Mouse (Mus musculus) gastrocnemius, postnatal 14 days (tissue): Measurements from ENCODE around the gene Bank1. TPM values are rescaled to one million over a fixed set of nuclear protein-coding genes. Genes with fewer than 3 reads are reported as not detected.
A peak's percentile ranks its signal among the peaks of the same experiment; 100 is the strongest.

Source experiments
- DNase-seq: peaks from one replicate; pipeline ENCODE4 v3.0.0; 2021; ENCODE audit warnings: mixed read lengths
- intact Hi-C: fragments of 180-260 bp; cut with DNase I; formaldehyde crosslinking; loops from one replicate; pipeline ENCODE4 v1.15.1; 2025; ENCODE audit warnings: low total_unique reads
- total RNA-seq, 2 experiments: library from RNA; stranded (reverse); gene quantifications; 2 replicates each; pipeline ENCODE4 v1.2.3; 2021

The Bank1 gene
- total RNA-seq, 2 experiments from 2014 or later, result 0.16 to 0.31 TPM

DNA sequence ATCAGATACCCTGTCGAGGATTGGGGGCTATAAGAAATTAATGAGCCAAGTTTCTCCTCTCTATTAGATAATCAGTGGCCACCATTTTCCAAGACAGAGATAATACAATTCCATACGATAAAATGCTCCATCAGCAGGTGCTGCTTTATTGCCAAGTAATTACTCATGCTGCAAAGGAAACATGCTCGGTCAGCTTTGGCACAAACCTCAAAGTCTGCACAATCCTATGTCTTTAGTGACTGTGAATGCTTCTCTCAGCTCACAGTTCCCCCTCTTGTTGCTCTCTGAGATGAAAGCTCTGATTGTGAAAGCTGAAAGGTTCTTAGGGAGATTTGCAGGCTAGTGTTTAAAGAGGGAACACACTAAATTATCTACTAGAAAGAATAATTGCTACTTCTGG lies 193.9 kb downstream of the Bank1 start:
- intact Hi-C loops, result no loop called here
- DNase-seq, result no peak

DNA sequence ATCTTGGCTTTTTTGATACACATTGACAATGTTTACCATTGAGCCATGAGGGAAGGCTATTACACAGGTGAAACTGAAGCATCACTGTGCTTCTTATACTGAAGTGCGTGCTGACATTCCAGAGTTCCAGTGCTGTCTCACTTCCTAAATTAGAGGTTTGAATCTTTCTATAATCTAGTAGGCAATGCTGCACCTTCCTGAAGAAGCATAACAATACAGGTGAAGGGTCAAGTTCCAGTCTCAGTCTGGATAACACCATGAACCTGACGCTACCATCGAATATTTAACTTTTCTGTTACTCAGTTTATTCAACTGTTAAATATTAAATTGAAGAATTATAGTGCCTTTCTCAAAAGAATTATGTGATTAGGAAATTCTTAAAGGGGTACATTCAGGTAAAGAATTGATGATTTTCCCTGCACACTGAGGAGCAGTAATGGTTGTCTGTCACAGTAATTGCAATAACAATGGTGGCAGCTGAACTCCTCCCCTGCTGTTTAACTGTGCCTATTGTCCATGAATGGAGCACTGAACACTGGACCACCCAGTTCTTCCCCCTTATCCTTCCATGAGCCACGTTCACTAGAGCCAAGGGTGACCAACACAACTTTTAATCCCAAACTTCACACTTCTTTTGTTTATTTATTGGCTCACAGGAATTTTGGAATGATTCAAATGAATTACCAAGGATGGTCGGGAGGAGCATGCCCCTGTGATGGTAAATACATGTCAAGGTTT lies 210.2 kb downstream of the Bank1 start:
- intact Hi-C loops, result no loop called here
- no peak for DNase-seq

DNA sequence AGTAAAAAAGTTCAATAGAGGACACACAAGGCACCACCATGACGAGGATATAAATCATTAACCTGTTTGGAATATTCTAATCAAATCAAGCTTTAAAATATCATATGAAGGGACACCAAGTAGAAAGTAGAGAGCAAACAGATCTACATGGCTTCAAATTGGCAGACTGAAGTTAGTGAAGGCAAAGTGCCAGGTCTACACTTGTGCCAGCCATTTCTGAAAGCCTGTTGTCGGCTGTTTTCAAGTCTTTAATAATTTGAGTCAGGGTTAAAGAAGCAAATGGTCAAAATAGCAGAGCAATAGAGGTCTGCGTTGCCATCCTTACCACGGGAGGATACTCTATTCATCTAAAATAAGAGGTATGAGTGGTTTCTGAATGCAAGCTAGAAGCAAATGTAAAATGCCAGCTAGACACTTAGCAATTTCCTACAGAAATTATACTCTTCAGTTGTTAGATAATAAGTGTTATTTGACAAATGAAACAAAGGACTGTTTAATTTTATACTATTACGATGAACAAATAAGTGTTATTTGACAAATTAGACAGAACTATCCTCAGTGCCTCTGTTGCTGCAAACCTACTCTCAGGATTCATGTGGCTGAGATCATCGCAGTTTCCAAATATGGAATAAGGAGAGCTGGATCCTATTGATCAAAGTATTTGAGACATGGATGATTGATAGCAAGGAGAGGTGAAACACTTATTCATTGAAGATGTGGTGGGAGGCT lies 216.3 kb downstream of the Bank1 start:
- no peak for DNase-seq
- intact Hi-C loops, result no loop called here

DNA sequence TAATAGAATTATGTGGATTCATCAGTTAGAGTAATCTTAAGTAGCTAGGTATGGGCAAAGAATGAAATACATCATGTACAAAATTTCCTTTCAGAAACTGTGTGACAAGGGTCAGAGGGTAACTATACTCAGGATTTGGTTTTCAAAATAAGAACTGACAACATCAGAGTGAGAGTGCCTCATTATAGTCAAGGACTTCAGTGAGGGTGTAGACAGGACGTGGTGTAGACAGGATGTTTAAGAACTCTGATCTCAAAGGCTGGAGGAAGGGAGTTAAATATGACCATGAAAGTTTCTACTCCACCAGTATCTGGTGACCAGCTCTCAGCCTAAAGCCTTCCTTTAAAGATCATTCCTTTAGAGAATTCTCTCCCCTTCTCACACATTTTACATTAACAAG lies 219.4 kb downstream of the Bank1 start:
- DNase-seq, result no peak
- intact Hi-C loops, result no loop called here

DNA sequence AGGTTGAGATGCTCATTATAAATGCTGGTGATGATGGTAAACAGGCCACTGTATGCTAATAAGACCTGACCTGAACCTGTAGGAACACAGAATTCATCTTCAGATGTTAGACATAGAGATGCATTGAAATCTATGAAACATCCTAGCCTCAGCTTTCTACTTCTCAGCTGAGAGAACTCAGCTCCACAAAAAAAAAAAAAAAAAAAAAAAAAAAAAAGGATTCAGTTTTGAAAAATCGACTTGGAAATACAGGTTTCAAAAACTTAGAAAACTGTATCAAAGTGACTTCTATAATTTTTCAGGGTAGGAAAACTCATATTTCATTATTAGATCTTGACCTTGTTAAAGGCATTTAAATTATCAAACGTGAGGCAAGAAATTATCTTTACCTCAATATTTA lies 222.5 kb downstream of the Bank1 start:
- intact Hi-C loops, result no loop called here
- no peak for DNase-seq

DNA sequence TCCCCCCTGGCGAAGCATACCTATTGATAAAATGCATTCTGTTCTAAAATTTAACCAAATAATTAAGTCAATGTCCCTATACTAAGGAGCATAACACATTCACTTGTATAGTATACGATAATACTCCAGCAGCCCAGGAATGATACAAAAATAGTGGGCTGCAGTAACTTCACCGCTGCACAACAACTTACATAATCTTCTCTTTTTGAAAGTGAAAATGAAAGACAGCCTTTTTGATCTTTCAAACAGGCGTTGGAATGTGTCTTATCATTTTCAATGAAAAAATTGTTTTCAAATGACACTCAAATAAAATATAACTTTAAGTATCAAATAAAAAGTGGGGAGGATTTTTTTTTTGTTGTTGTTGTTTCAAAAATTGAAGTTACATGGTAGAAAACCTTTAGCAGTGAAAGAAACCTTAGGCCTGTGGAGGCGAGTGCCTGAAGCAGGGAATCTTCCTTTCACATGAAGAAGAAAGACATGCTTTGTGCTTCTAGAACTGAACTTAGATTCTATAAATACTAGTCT lies 224.8 kb downstream of the Bank1 start:
- no peak for DNase-seq
- intact Hi-C loops, result no loop called here

DNA sequence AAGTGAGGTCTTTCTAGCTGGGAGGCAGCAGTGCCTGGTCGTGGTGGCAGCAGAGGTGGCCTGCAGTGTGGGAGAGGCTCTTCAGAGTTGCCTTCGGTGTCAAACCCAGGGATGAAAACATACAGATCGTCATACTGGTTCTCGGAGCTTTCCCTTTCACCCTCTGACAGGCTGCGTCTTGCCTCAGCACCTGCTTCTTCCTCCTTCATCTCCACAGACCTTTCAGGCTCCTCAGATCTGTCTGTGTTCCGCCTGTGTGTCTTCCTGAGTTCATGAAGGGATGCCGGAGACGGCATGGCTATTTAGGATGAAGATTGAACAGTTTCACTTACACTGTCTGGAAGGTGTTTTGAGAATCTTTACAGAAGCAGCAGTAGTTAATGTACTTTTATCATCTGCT lies 225.6 kb downstream of the Bank1 start:
- DNase-seq, result no peak
- intact Hi-C loops, result no loop called here

DNA sequence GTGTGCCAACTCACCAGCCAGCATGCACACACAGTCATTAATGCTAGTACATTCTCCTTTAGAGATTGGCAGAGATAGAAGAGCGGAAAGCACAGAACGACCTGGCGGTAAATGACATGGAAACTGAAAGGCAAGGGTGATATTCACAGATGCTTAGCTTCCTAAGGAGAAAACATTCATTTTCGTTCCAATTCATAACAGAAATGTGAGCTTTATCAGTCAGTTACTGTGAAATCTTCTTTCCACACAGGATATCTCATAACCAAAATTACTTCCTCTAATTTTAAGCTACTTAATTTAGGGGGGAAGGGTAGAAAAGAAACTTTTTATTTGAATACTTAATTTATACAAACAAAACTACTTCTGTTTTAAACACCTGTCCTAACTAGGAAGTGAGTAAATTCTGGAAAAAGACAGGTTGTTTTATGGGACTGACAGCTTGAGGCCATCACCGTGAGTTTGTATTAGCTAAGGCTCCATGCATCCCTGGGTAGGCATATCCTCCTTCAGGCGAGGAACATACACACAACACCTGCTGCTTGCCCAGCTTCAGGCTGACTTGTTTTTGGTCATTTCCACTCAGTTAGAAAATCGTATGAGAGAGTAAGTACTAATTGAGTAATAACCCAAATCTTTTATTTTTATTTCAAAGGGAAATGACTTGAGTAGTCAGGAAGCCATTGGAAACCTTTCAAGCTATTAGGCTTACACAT lies 238.8 kb downstream of the Bank1 start:
- intact Hi-C loops, result no loop called here
- DNase-seq, result no peak

DNA sequence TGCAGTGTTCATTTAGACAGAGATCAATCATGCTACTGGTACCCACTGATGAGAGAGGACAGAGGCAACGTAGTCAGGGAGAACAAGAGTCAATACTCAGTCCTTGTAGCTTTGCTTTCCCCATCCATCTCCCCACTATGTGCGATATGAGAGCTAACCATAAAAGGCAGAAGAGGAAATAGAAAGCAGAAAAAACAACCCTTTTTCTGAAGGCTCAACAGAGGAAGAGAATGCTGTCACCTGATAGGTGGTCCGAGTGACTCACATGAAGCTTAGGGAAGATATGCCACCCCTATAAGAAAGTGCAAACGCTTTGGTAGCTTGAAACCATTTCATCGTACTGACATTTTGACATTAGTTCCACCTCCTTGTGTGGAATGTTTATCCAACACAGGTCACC lies 239.4 kb downstream of the Bank1 start:
- no peak for DNase-seq
- intact Hi-C loops, result no loop called here

DNA sequence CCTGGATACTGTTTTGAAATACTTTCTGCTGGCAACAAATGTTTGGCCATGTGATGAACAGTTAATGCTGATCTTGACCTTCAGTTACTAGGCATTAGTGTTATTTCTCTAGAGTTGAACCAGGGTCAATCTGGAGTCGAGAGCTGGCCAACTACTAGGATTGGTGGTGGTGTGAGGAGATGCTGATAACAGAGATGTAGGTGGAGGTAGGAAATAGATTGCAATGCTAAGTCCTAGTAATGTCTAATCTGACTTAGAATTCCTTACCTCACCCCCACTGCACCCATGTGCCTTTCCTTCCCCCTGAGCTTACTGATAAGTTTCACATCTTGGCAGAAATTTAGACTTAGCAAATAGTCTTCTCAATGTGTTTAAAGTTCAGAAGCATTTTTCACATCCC lies 240.8 kb downstream of the Bank1 start:
- no peak for DNase-seq
- intact Hi-C loops, result no loop called here

DNA sequence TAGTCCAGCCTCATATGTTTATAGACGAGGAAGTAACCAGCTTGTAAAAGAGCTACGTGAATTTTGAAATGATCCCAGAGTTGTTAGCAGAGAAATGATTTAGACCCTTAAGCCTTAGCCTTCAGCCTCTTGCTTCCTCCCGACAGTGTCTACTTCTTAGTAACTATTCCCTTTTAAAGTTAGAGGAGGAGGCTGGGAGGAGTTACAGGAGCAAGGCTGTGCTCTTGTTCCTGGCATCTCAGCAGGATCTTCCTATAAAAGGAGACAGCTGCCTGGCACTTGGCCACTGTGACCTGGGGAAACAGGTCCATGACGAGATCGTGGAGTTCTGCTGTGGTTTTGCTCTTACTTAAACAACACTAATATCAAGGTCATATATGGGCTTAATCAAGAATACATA lies 241.8 kb downstream of the Bank1 start:
- intact Hi-C loops, result no loop called here
- peak; percentile 42 for DNase-seq

DNA sequence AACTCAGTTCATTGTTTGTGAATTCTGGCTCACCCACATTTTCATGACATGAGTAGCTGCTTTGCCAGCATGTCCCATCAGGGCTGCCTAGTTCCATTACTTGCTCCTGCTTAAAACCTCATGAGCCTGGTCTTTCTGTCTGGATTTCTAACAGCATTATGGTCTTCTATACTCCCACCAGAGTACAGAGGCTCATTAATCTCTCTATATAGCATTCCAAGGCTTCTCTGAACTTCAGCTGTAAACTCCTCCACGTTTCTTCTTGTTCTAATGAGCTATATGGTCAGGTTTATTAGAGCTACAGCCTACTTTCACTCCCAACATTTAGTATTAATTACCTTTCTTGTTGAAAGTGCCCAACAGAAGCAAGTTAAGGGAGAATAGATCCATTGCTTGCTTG lies 244.6 kb downstream of the Bank1 start:
- intact Hi-C loops, result no loop called here
- DNase-seq, result no peak

DNA sequence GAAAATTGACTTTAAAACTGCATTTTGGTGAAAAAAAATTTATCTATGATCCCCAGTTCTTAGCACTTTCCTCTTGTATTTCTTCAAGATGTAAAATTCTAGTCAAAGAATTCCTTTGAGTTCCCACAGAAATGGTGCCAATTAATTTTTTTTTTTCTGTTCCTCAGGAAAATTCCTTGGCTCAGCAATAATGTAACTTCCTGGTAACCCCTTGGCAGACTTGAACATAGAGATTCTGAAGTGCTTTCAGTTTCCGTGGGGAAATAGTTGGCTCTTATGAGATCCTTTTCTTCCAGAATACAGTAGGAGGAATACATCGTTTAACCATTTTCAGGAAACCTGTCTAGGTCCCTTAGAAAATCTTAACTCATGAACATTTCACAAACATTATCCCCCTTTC lies 247.3 kb downstream of the Bank1 start:
- intact Hi-C loops, result no loop called here
- no peak for DNase-seq

DNA sequence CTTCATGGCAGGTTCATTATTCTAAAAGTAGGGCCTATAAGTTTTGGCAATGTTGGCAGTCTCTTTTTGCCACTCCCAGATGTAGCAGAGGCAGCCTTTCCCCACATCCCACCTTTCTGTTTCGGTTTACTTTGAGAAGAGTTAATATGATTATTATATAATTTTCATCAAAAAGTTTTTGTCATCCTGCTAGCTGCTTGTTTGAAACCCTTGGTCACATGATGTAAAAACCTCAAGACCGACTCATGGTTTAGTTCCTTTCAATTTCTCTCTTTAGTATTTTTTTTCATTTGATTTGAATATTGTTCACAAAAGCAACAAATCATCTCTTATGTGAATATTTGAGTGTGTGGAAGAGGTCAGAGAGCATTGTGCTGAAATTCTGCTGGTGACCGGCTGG lies 255.5 kb downstream of the Bank1 start:
- DNase-seq, result no peak
- intact Hi-C loops, result no loop called here

DNA sequence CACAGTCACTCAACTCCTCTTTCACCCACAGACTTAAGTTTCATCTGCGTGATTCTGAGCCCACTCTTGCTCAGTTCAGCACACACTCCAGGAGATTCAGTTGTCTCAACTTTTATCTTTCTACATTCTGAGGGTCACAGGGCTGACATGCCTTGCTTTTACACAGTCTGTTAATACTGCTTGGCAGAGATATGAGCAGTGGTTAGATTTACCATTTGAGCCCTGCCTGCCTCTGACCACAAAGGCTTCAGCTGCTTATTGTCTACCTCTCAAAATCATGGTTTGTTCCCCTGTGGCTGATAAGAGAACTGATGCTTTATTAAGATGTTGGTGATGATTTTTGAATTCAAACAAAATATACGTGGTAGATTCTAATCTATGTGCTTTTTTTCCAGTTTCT lies 264.0 kb downstream of the Bank1 start:
- intact Hi-C loops, result no loop called here
- DNase-seq, result no peak

DNA sequence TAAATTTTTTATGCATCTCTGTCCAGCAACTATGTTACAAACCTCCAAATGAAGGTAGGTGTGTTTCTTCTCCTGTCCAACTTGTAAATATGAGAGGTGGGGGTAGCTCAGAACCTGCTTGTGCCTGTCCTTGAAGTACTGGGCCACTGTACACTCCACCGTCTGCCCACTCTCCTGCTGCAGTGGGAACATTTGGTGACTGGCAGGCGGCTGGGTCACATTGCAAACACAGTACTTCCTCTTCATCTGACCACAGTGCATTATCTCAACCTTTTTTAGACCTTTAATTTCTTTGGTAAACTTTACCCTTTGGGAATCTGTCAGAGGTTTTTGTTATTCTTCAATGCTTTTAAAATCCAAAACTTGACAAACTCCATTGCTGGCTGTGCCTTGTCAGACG lies 275.2 kb downstream of the Bank1 start:
- DNase-seq, result no peak
- intact Hi-C loops, result no loop called here

DNA sequence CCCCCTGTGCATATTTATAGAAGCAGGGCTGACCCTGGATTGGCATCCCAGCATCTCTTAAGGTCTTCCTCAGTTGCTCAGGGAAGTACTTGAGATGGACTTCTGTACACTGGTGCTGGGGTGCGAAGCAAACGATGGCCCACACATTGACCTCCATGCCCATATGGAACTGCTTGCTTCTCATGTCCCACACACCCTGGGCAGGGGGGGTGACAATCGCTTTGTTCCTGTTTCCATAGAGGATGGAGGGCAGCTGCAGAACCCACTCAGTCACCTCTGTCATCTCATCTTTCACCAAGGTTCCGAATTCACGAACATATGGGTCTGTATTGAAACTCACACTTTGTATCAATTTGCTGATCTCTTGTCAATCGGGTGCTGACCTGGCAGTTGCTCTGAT lies 275.7 kb downstream of the Bank1 start:
- intact Hi-C loops, result no loop called here
- DNase-seq, result no peak

DNA sequence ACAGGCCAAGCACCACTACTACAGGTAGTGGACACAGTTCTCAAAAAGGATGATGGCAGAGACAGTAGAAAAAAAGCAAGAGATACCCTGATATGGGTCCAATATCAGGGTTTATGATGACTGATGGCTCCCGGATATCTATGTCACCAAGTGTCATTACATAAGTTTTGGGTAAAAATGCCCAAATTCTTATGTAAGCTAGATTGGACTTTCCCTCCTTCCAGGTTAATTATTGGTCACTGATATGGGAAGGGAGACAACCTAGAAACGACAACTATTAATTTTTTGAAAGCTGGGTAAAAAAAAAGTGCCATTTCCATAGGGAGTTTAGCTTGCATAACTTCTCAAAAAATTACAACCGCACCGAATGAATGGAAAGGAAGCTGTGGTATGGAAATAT lies 277.8 kb downstream of the Bank1 start:
- intact Hi-C loops, result no loop called here
- no peak for DNase-seq

DNA sequence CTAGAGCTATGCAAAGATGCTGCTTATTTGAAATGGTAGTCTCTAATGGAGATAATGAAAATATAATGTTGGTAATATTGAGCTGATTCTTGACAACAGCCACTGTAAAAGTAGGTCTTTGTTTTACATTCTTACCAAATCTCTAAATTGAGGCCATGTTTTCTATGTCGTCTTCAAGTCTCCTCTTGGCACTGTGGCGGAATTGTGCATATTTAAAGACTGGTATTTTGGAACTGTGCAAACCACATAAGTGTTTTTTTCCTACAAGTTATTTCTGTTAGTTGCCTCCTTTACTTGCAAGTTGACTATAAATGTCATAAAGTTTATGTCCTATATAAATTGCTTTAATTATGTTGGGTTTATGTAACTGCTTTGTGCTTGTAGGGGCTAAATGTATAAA lies 280.5 kb downstream of the Bank1 start:
- intact Hi-C loops, result no loop called here
- DNase-seq, result no peak

DNA sequence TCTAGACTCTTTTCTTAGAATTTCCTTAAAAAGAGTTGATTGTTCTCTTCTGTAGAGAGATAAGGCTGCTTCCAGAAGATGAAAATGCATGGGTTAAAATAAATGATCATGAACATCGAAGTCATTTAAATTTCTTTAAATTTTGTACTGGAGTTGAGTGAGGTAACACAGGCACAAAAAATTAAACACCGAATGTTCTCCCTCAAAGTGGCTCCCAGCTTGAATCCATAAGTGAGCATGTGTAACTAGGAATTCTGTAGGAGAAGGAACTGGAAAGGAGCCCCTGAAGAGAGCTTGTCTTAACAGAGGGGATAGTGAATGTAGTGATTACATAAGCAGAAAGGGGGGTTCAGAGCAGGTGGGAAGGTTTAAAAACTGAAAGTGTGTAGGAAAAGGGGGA lies 285.8 kb downstream of the Bank1 start:
- DNase-seq, result no peak
- intact Hi-C loops, result no loop called here

DNA sequence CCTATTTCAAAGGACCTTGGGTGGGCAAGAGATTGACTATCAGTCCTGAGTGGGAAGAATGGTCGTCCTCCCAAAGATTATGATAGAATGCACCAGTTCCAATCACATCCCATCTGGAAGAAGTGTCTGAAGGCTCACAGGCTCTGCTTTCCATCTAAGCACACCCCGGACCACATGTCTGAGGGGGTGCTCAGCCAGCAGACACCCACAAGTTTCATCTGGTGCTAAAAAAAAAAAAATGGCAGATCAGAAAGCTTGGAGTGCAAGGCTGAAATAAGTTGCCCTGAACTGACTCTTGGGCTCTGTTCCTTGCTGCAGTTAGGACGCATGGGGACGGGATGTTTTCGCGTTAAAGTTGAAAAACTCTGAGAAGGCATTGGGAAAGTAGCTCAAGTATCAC lies 286.4 kb downstream of the Bank1 start:
- no peak for DNase-seq
- intact Hi-C loops, result no loop called here
